Mouse (Mus musculus) heart, adult 2 months (tissue): ENCODE results near the gene Slc12a6. TPM values are rescaled to one million over a fixed set of nuclear protein-coding genes. Genes with fewer than 3 reads are reported as not detected.
A peak's percentile ranks its signal among the peaks of the same experiment; 100 is the strongest.

Source experiments
- DNase-seq, 2 experiments: peaks; one replicate each; pipeline ENCODE4 v3.0.0; 2021
- H3K27ac ChIP-seq: fragments of 200-600 bp; 2 replicates; pipeline ENCODE4 v1.8.1; 2022
- H3K27me3 ChIP-seq: fragments of 200-500 bp; 2 replicates; pipeline ENCODE4 v1.6.1; 2012; ENCODE audit warnings: mild to moderate bottlenecking, low read length, inconsistent platforms, mixed read lengths; ENCODE audit not compliant: control insufficient read depth, insufficient read depth
- H3K36me3 ChIP-seq: fragments of 200-500 bp; 2 replicates; pipeline ENCODE4 v1.6.1; 2012; ENCODE audit warnings: low read length, inconsistent platforms; ENCODE audit not compliant: control insufficient read depth, insufficient read depth
- H3K4me1 ChIP-seq: fragments of 200-500 bp; 2 replicates; pipeline ENCODE4 v1.6.1; 2011; ENCODE audit warnings: low read length; ENCODE audit not compliant: control insufficient read depth, insufficient read depth
- H3K4me3 ChIP-seq: fragments of 200-600 bp; 2 replicates; pipeline ENCODE4 v1.8.1; 2022
- H3K79me2 ChIP-seq: fragments of 200-500 bp; replicated peaks from 2 replicates; pipeline ENCODE4 v1.6.1; 2012; ENCODE audit warnings: mild to moderate bottlenecking, inconsistent platforms, low read length, moderate library complexity, mixed read lengths; ENCODE audit not compliant: control insufficient read depth, insufficient read depth
- H3K9ac ChIP-seq: fragments of 200-500 bp; 2 replicates; pipeline ENCODE4 v1.6.1; 2012; ENCODE audit warnings: low read depth, mild to moderate bottlenecking, control low read depth, inconsistent platforms, low read length, mixed read lengths
- CTCF ChIP-seq: fragments of 200-600 bp; IDR thresholded peaks from 2 replicates; pipeline ENCODE4 v1.8.1; 2022; ENCODE audit warnings: antibody characterized with exemption, mild to moderate bottlenecking, moderate library complexity
- EP300 ChIP-seq: fragments of 200-500 bp; IDR thresholded peaks from 2 replicates; pipeline ENCODE4 v1.6.1; 2011; ENCODE audit warnings: low read depth, low read length, control low read depth; ENCODE audit not compliant: insufficient read depth
- POLR2A ChIP-seq: fragments of 200-500 bp; IDR thresholded peaks from 2 replicates; pipeline ENCODE4 v1.6.1; 2011; ENCODE audit warnings: mild to moderate bottlenecking, low read depth, low read length, control low read depth; ENCODE audit not compliant: insufficient read depth
- WGBS: fragments of 180-500 bp; shearing (Covaris S2); methylation state at CpG from one replicate; pipeline ENCODE4 v1.1.7; 2018; 5-methylcytosine and 5-hydroxymethylcytosine counted together
- intact Hi-C: fragments of 180-260 bp; cut with DNase I; formaldehyde crosslinking; loops from one replicate; pipeline ENCODE4 v1.15.1; 2025
- polyA plus RNA-seq: library from polyadenylated mRNA; depleted of rRNA; stranded (reverse); fragments of >200 nt; gene quantifications from 2 replicates; pipeline ENCODE4 v1.2.3, GENCODE M21; 2012
- total RNA-seq, 2 experiments: library from RNA; stranded (reverse); gene quantifications; 2 replicates each; pipeline ENCODE4 v1.2.3; 2021

Gene Slc12a6
- total and polyA plus RNA-seq, 3 experiments = 23.2 to 32.9 (median 31.1) TPM

DNA sequence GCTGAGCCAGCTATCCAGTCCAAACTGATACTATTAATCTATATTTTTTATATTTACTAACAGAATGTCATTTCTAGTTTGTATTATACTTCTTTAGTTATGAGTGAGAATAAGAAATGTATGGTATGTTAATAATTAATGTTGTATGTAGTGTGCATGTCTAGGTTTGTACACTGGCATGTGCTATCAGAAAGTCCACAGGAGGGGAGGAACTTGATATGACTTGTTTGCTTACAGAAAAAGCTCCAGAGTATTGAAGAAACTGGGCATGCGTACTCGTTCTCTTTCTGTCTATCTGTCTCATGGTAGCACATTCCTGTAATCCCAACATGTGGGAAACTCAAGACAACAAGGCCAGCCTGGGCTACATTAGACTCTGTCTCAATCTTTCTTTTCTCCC lies 52.6 kb downstream of the Slc12a6 start:
- Histone ChIP-seq H3K4me1 (no peaks in the 10 kb centered on the region), H3K4me3 (no peak overlapping the region), H3K36me3 (no peaks in the 10 kb centered on the region), H3K9ac (no peak overlapping the region), H3K27ac (no peak overlapping the region), H3K79me2 (no peaks in the 10 kb centered on the region), H3K27me3 (no peaks in the 10 kb centered on the region)
- intact Hi-C loops = no loop called here
- no peak for DNase-seq
- WGBS = 65% methylated on average over 2 of the region's 2 CpGs
- TF ChIP-seq CTCF (no peak), POLR2A (no peak), EP300 (no peak)

GRCm38 (mm10) chr2:112318905-112319304 lies 53.3 kb downstream of the Slc12a6 start:
- intact Hi-C loops = no loop called here
- no peak overlapping the region for H3K27ac ChIP-seq

GRCm38 (mm10) chr2:112328069-112328777 lies 62.6 kb downstream of the Slc12a6 start:
- DNase-seq = no peak
- 80% methylated on average over 11 of the region's 11 CpGs for WGBS
- TF ChIP-seq POLR2A = no peak
- no peak for TF ChIP-seq EP300
- TF ChIP-seq CTCF = no peak
- Histone ChIP-seq H3K4me3 (no peak overlapping the region), H3K9ac (no peak overlapping the region), H3K79me2 (no peaks in the 10 kb centered on the region), H3K4me1 (no peaks in the 10 kb centered on the region; the same call in 1 of the 2 replicates), H3K27ac (no peak overlapping the region), H3K27me3 (no peaks in the 10 kb centered on the region), H3K36me3 (no peaks in the 10 kb centered on the region)
- intact Hi-C loops = no loop called here

More at GRCm38 (mm10) chr2:112318905-112319304, 53.3 kb downstream of the Slc12a6 start:
- WGBS = 66% methylated on average over 7 of the region's 7 CpGs
- no peaks in the 10 kb centered on the region for H3K4me1 ChIP-seq
- H3K36me3 ChIP-seq = no peaks in the 10 kb centered on the region
- no peak overlapping the region for H3K9ac ChIP-seq
- DNase-seq = no peak
- H3K79me2 ChIP-seq = no peaks in the 10 kb centered on the region
- no peak for TF ChIP-seq POLR2A
- TF ChIP-seq EP300 = no peak
- no peak for TF ChIP-seq CTCF
- H3K27me3 ChIP-seq = no peaks in the 10 kb centered on the region
- H3K4me3 ChIP-seq = no peak overlapping the region

- WGBS = 57% methylated on average over 4 of the region's 4 CpGs
- no peak overlapping the region for H3K27ac ChIP-seq
- DNase-seq = no peak
- H3K79me2 ChIP-seq = no peaks in the 10 kb centered on the region
- no peak overlapping the region for H3K4me3 ChIP-seq
- H3K9ac ChIP-seq = no peak overlapping the region
- H3K4me1 ChIP-seq = no peaks in the 10 kb centered on the region; the same call in 1 of the 2 replicates
- H3K27me3 ChIP-seq = no peaks in the 10 kb centered on the region
- intact Hi-C loops = no loop called here
- no peaks in the 10 kb centered on the region for H3K36me3 ChIP-seq
- no peak for TF ChIP-seq EP300
These were observed 66.7 kb downstream of the Slc12a6 start for GRCm38 (mm10) chr2:112332051-112332898.

- H3K27me3 ChIP-seq = no peaks in the 10 kb centered on the region
- H3K27ac ChIP-seq = no peak overlapping the region
- H3K9ac ChIP-seq = no peak overlapping the region
- no peaks in the 10 kb centered on the region; the same call in 1 of the 2 replicates for H3K4me1 ChIP-seq
- TF ChIP-seq POLR2A (no peak), CTCF (no peak), EP300 (no peak)
- DNase-seq = no peak
- no peak overlapping the region for H3K4me3 ChIP-seq
- WGBS = 94% methylated on average over 6 of the region's 6 CpGs
- H3K36me3 ChIP-seq = no peaks in the 10 kb centered on the region; the same call in 1 of the 2 replicates
- no peaks in the 10 kb centered on the region for H3K79me2 ChIP-seq
- intact Hi-C loops = no loop called here
These were observed 71.6 kb downstream of the Slc12a6 start for GRCm38 (mm10) chr2:112337211-112337610.

GRCm38 (mm10) chr2:112339736-112340135 lies 74.1 kb downstream of the Slc12a6 start:
- Histone ChIP-seq H3K27me3 (no peaks in the 10 kb centered on the region), H3K79me2 (no peaks in the 10 kb centered on the region), H3K27ac (no peak overlapping the region), H3K4me1 (no peaks in the 10 kb centered on the region), H3K36me3 (no peaks in the 10 kb centered on the region; the same call in 1 of the 2 replicates), H3K9ac (no peak overlapping the region), H3K4me3 (no peak overlapping the region)
- TF ChIP-seq POLR2A = no peak
- TF ChIP-seq CTCF = peak; percentile 76
- TF ChIP-seq EP300 = no peak
- intact Hi-C loops = loop anchor here (1.0 to 2.0 kb wide), 2 partner anchors 75 to 100 kb away; partner anchors contain the start of genes Lpcat4 and Slc12a6
- 91% methylated on average over 2 of the region's 2 CpGs for WGBS
- DNase-seq = no peak
